Mouse (Mus musculus): Measurements from ENCODE around the gene Hoxc13.
A peak's percentile ranks its signal among the peaks of the same experiment; 100 is the strongest.

Gene Hoxc13

GRCm38 (mm10) chr15:102963671-102964640, 43.1 kb downstream of the Hoxc13 start:
- no peak for DNase-seq (ENCODE audit: low spot score)

GRCm38 (mm10) chr15:102965003-102965891, 44.3 kb downstream of the Hoxc13 start:
- no peak for DNase-seq (ENCODE audit: low spot score)

- DNase-seq (ENCODE audit: low spot score): peak; percentile 18
These were observed 45.2 kb downstream of the Hoxc13 start for GRCm38 (mm10) chr15:102965892-102966775.

GRCm38 (mm10) chr15:102966776-102967311, 45.9 kb downstream of the Hoxc13 start, which contains the start of gene Hoxc10:
Gene Hoxc10 (plus strand): TSS chr15:102966796.
- no peak for DNase-seq (ENCODE audit: low spot score)

GRCm38 (mm10) chr15:102967312-102967510, 46.3 kb downstream of the Hoxc13 start, which contains the start of gene Hoxc5:
Gene Hoxc5 (plus strand): TSS chr15:102967443.
- DNase-seq (ENCODE audit: low spot score): no peak

GRCm38 (mm10) chr15:102967511-102968397, 46.9 kb downstream of the Hoxc13 start:
- no peak for DNase-seq (ENCODE audit: low spot score)

GRCm38 (mm10) chr15:102969296-102969695, 48.4 kb downstream of the Hoxc13 start:
- no peak for DNase-seq (ENCODE audit: low spot score)

GRCm38 (mm10) chr15:102970740-102971139, 49.8 kb downstream of the Hoxc13 start:
- no peak for DNase-seq (ENCODE audit: low spot score)

GRCm38 (mm10) chr15:102972254-102972653, 51.4 kb downstream of the Hoxc13 start:
- no peak for DNase-seq (ENCODE audit: low spot score)

- no peak for DNase-seq (ENCODE audit: low spot score)
These were observed 51.9 kb downstream of the Hoxc13 start for GRCm38 (mm10) chr15:102972753-102973152.

- DNase-seq (ENCODE audit: low spot score): no peak
These were observed 54.1 kb downstream of the Hoxc13 start for GRCm38 (mm10) chr15:102975034-102975433.

GRCm38 (mm10) chr15:102975688-102976111, 54.8 kb downstream of the Hoxc13 start:
- DNase-seq (ENCODE audit: low spot score): no peak

- no peak for DNase-seq (ENCODE audit: low spot score)
These were observed 55.3 kb downstream of the Hoxc13 start, which contains the start of gene Hoxc9 for GRCm38 (mm10) chr15:102976171-102976570. Gene Hoxc9 (plus strand): TSS chr15:102976439.

- DNase-seq (ENCODE audit: low spot score): no peak
These were observed 55.9 kb downstream of the Hoxc13 start for GRCm38 (mm10) chr15:102976631-102977422.

- DNase-seq (ENCODE audit: low spot score): no peak
These were observed 56.6 kb downstream of the Hoxc13 start for GRCm38 (mm10) chr15:102977423-102977974.

Measured in spleen, adult 12 weeks (tissue).